Mouse (Mus musculus) liver, embryonic 15.5 days (tissue): ENCODE results near the gene Prr12. TPM values are rescaled to one million over a fixed set of nuclear protein-coding genes. Genes with fewer than 3 reads are reported as not detected.

Source experiments
- ATAC-seq: fragments of 200-750 bp; cut with Nextera tagmentation; 2 replicates; pipeline ENCODE4 v1.8.0; 2017; ENCODE audit warnings: moderate number of reproducible peaks, mild to moderate bottlenecking, moderate library complexity; ENCODE audit not compliant: insufficient read depth
- H3K27ac ChIP-seq: fragments of 300-500 bp; sonication (generic); replicated peaks from 2 replicates; pipeline ENCODE4 v1.5.1; 2015; ENCODE audit warnings: mild to moderate bottlenecking, inconsistent platforms
- H3K27me3 ChIP-seq: fragments of 300-500 bp; sonication (generic); 2 replicates; pipeline ENCODE4 v1.6.1; 2015; ENCODE audit warnings: mild to moderate bottlenecking, inconsistent platforms
- H3K36me3 ChIP-seq: fragments of 300-500 bp; sonication (generic); replicated peaks from 2 replicates; pipeline ENCODE4 v1.6.1; 2015; ENCODE audit warnings: moderate library complexity, mild to moderate bottlenecking, inconsistent platforms
- H3K4me1 ChIP-seq: fragments of 300-500 bp; sonication (generic); replicated peaks from 2 replicates; pipeline ENCODE4 v1.6.1; 2015; ENCODE audit warnings: inconsistent platforms
- H3K4me2 ChIP-seq: fragments of 300-500 bp; sonication (generic); 2 replicates; pipeline ENCODE4 v1.6.1; 2015; ENCODE audit warnings: moderate library complexity, mild to moderate bottlenecking, inconsistent platforms
- H3K4me3 ChIP-seq: fragments of 300-500 bp; sonication (generic); replicated peaks from 2 replicates; pipeline ENCODE4 v1.5.1; 2015; ENCODE audit warnings: mild to moderate bottlenecking, inconsistent platforms
- H3K9ac ChIP-seq: fragments of 300-500 bp; sonication (generic); 2 replicates; pipeline ENCODE4 v1.6.1; 2015; ENCODE audit warnings: moderate library complexity, mild to moderate bottlenecking, inconsistent platforms
- H3K9me3 ChIP-seq: fragments of 300-500 bp; sonication (generic); replicated peaks from 2 replicates; pipeline ENCODE4 v1.6.1; 2016; ENCODE audit warnings: inconsistent platforms
- WGBS: fragments of 180-500 bp; shearing (Covaris S2); methylation state at CpG from one replicate; pipeline ENCODE4 v1.1.7; 2015; ENCODE audit warnings: mixed read lengths; ENCODE audit not compliant: insufficient replicate concordance; 5-methylcytosine and 5-hydroxymethylcytosine counted together
- polyA plus RNA-seq: library from polyadenylated mRNA; unstranded; fragments of >200 nt; fragmentation: Nextera tagmentation; extraction: Ambion mirVana; gene quantifications from 2 replicates; pipeline ENCODE4 v1.2.1, GENCODE M21; 2015

Gene Prr12
- polyA plus RNA-seq, 1 experiment from 2014 or later, result 2.1 TPM

DNA sequence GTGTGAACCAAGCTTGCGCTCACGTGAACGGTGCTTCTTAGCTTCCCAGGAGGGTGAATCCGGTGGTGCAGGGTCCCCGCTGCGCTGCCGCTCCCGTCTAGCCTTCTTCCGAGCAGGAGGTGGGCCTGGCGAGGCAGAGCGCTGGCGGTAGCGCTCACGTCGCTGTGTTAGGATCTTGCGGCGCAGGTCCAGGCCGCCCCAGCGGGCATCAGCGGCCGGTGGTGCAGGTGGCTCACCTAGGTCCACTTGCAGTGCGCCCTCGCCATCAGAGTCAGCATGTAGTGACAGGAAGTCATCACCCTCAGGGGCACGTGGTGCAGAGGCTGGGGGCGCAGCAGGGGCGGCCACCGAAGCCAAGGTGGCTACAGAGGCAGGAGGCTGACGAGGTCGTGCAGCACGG is 44.8 kb downstream of the Prr12 start:
- 91% methylated on average over 30 of the region's 30 CpGs for WGBS
- Histone ChIP-seq H3K27me3 (no peaks in the 10 kb centered on the region), H3K9ac (no peak overlapping the region), H3K36me3 (peaks cover 97% of the 10 kb centered on the region), H3K9me3 (no peaks in the 10 kb centered on the region), H3K27ac (no peak overlapping the region), H3K4me1 (peaks cover 9% of the 10 kb centered on the region), H3K4me2 (no peak overlapping the region), H3K4me3 (no peak overlapping the region)
- ATAC-seq, result no peak

DNA sequence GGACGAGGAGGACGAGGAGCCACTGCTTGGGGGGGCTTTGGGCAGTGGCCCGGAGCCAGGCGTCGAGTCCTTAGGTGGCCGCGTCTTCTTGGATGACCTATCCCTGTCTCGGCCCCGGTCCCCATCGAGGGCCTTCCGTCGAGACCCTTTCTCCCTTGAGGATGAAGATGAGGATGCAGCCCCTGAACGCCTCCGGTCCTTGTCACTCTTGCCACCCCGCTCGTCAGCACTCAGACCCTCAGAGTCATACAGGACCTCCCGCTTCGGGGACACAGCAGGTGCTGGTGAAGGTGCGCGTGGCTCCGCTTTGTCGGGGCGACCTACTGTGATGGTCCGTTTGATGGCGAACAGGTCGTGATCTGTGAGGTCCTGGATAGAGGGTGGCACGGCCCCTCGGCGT is 45.5 kb downstream of the Prr12 start:
- no peak for ATAC-seq
- H3K9me3 ChIP-seq, result no peaks in the 10 kb centered on the region
- 89% methylated on average over 29 of the region's 29 CpGs for WGBS
- H3K9ac ChIP-seq, result no peak overlapping the region
- H3K4me1 ChIP-seq, result 0 out of 2 replicates have a peak, but pooled peaks cover 3% of the 10 kb centered on the region
- H3K4me2 ChIP-seq, result no peak overlapping the region
- H3K27me3 ChIP-seq, result no peaks in the 10 kb centered on the region
- H3K4me3 ChIP-seq, result no peak overlapping the region
- H3K27ac ChIP-seq, result no peak overlapping the region
- H3K36me3 ChIP-seq, result peaks cover 97% of the 10 kb centered on the region

DNA sequence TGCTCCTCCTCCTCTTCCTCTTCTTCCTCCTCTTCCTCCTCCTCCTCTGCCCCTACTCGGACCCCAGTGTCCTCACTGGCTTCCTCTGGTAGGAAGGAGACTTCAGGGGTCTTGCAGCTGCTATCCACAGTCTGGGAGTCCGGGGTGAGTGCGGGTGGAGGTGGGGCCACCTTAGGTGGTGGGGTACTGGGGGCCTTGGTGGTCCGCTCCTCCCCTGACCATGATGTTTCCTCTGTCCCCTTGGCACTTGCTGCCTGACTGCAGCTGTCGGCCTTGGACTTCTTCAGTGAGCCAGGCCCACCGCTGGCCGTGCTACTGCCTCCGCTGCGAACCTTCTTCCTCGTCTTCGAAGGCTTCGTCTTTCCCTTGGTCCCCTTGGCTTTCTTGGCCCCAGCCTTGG is 46.2 kb downstream of the Prr12 start:
- Histone ChIP-seq H3K27me3 (no peaks in the 10 kb centered on the region), H3K4me3 (no peak overlapping the region), H3K27ac (no peak overlapping the region), H3K9ac (no peak overlapping the region), H3K4me1 (peaks cover 3% of the 10 kb centered on the region; the same call in 1 of the 2 replicates), H3K9me3 (no peaks in the 10 kb centered on the region), H3K36me3 (peaks cover 97% of the 10 kb centered on the region), H3K4me2 (no peak overlapping the region)
- WGBS, result 88% methylated on average over 12 of the region's 12 CpGs
- no peak for ATAC-seq

DNA sequence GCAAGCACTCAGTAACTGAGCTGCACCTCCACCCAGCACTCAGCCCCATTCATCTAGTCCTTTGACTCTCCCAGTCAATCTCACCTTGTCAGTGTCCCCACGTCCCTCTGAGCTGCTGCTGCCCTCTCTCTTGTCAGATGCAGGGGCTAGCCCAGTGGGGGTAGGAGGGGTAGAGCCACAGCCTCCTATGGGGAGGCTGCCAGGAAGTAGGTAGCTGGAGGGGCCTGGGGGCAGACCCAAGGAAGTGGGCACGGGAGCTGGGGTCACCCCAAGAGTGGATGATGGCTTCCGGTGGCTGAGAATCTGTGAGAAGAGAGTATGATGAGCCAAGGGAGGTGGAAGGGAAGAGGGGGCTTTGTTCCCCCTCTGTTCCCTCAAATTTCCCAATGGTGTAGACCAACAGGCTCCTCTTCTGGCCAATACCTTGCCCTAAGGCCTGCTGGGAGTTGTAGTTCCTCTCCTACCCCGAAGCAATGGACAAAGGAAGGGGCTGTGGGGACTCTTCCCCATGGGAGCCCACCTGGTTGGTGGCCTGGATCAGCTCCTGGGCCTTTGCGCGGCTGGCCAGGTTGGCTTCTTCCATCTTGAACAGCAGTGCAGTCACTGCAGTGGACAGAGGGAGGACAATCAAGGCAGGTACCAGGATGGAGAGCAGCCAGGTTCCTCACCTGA is 47.2 kb downstream of the Prr12 start:
- no peak for ATAC-seq
- 75% methylated on average over 6 of the region's 6 CpGs for WGBS
- peaks cover 99% of the 10 kb centered on the region for H3K36me3 ChIP-seq

DNA sequence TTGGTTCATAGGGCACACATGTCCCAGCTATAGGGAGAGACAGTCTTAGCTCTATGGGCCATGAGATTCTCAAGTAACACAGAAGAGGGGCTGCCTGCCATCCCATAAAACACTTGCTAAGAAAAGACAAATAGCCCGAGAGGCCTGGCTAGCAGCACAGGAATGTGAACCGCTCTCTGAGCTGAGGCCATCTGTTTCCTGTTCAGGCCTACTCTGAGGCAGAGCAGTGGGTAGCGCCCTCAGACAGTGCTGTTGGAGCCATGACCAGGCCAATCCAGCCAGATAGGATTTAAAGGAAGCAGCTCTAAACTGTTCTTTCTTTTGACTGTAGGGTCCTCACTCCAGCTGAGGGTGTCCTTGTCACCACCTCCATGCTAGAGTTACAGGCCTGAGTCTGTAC is 48.1 kb downstream of the Prr12 start:
- H3K27ac ChIP-seq, result no peak overlapping the region
- H3K4me3 ChIP-seq, result no peak overlapping the region
- peaks cover 99% of the 10 kb centered on the region for H3K36me3 ChIP-seq
- no peak overlapping the region for H3K4me2 ChIP-seq
- no peak overlapping the region for H3K9ac ChIP-seq
- no peaks in the 10 kb centered on the region for H3K9me3 ChIP-seq
- ATAC-seq, result no peak
- H3K4me1 ChIP-seq, result peaks cover 15% of the 10 kb centered on the region
- WGBS, result 62% methylated on average over 3 of the region's 3 CpGs
- H3K27me3 ChIP-seq, result no peaks in the 10 kb centered on the region

More for the DNA sequence above, 47.2 kb downstream of the Prr12 start:
- peaks cover 8% of the 10 kb centered on the region; the same call in 1 of the 2 replicates for H3K4me1 ChIP-seq
- no peak overlapping the region for H3K27ac ChIP-seq
- no peaks in the 10 kb centered on the region for H3K9me3 ChIP-seq
- no peak overlapping the region for H3K9ac ChIP-seq
- H3K4me3 ChIP-seq, result no peak overlapping the region
- H3K27me3 ChIP-seq, result no peaks in the 10 kb centered on the region
- no peak overlapping the region for H3K4me2 ChIP-seq

DNA sequence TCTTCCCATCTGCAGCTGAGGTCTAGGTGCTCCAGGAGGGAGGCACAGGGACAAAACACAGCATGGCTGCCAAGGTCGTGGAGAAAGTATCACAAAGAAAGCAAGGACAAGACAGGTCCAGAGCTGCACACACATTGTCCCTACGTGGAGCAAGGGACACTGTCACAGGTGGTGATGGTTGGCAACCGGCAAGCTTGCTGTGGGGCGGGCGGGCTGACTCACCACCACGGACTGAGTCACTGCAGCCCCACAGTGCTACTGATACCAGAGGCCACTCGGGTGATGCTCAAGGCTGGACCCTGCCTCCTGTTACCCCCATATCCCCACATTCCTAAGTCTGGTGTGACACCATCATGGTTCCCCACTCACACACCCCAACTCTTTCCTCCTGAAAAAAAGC is 50.2 kb downstream of the Prr12 start:
- H3K36me3 ChIP-seq, result peaks cover 82% of the 10 kb centered on the region
- H3K27me3 ChIP-seq, result no peaks in the 10 kb centered on the region
- peaks cover 32% of the 10 kb centered on the region for H3K4me1 ChIP-seq
- no peak overlapping the region for H3K4me2 ChIP-seq
- H3K9me3 ChIP-seq, result no peaks in the 10 kb centered on the region
- no peak overlapping the region for H3K9ac ChIP-seq
- 74% methylated on average over 7 of the region's 7 CpGs for WGBS
- H3K27ac ChIP-seq, result no peak overlapping the region; the same call in 1 of the 2 replicates
- no peak overlapping the region for H3K4me3 ChIP-seq
- no peak for ATAC-seq

DNA sequence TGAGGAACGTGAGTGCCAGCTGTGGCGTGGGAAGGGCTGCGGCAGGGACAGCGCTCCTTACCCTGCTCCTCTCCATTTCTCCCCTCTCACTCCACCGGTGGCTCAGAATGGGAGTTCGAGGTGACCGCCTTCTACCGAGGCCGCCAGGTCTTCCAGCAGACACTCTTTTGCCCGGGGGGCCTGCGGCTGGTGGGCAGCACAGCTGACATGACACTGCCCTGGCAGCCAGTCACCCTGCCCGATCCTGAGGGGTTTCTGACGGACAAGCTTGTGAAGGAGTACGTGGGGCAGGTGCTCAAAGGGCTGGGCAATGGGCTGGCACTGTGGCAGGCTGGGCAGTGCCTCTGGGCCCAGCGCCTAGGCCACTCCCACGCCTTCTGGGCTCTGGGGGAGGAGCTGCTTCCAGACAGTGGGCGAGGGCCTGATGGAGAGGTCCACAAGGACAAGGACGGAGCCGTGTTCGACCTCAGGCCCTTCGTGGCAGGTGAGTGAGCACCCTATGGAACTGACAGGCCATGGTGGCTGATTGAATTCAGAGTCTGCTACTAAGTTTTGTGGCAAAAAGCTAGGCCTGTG is 52.1 kb downstream of the Prr12 start:
- Histone ChIP-seq H3K9ac (no peak overlapping the region), H3K4me3 (no peak overlapping the region), H3K36me3 (peaks cover 66% of the 10 kb centered on the region), H3K4me1 (peaks cover 42% of the 10 kb centered on the region), H3K9me3 (no peaks in the 10 kb centered on the region), H3K27me3 (no peaks in the 10 kb centered on the region), H3K27ac (peak overlapping the region; percentile 34; the same call in 1 of the 2 replicates), H3K4me2 (no peak overlapping the region)
- no peak for ATAC-seq
- WGBS, result 80% methylated on average over 21 of the region's 21 CpGs

DNA sequence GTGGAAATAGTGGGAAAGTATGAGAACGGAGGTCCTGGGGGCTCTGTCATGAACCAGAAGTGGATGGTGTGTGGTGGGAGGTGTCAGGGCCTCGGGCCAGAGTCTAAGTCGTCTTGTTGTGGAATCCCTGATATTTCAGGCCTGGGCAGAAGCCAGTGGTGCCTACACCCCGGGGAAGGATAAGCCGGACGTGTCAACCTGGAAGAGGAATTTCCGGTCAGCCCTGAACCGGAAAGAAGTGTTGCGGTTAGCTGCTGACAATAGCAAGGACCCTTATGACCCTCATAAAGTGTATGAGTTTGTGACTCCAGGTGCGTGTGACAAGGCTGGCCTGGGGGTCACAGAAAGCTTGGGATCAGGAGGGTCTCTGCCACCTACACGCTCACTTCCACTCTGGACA is 52.9 kb downstream of the Prr12 start:
- no peak overlapping the region for H3K9ac ChIP-seq
- H3K36me3 ChIP-seq, result peaks cover 64% of the 10 kb centered on the region
- 77% methylated on average over 11 of the region's 11 CpGs for whole genome bisulfite sequencing
- H3K9me3 ChIP-seq, result no peaks in the 10 kb centered on the region
- H3K27me3 ChIP-seq, result no peaks in the 10 kb centered on the region
- no peak for ATAC-seq
- no peak overlapping the region for H3K27ac ChIP-seq
- peak overlapping the region; percentile 92 for H3K4me2 ChIP-seq
- peak overlapping the region; percentile 21; the same call in 1 of the 2 replicates for H3K4me3 ChIP-seq
- H3K4me1 ChIP-seq, result peaks cover 43% of the 10 kb centered on the region

DNA sequence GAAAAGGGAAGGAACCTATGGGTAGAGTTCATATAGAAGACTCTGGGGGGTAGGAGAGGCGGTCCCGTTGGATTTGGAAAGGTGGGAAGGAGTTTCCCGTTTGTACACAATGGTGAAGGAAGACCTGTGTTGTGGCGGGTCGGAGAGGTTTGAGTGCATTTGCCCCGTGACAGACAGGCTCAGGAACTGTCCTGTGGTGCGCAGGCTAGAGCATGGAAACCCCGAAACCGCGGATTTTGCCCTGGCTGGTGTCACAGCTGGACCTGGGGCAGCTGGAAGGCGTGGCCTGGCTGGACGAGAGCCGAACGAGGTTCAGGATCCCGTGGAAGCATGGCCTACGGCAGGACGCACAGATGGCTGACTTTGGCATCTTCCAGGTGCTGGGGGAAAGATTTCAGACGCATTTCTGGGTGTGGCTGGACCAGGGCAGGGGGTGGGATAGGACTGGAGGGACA is 54.2 kb downstream of the Prr12 start, which contains the start of gene Bcl2l12:
Gene Bcl2l12 (minus strand): TSS at position 212 of the 455 bp plus-strand sequence.
- H3K9ac ChIP-seq, result peak within 1 kb of the TSS; percentile 76
- peaks cover 43% of the 10 kb centered on the region for H3K4me1 ChIP-seq
- under 1% methylated on average over 18 of the region's 18 CpGs for WGBS
- peak within 1 kb of the TSS; percentile 92 for H3K4me2 ChIP-seq
- peak within 1 kb of the TSS; percentile 93 for H3K27ac ChIP-seq
- H3K9me3 ChIP-seq, result no peaks in the 10 kb centered on the region
- peak within 1 kb of the TSS; percentile 67 for H3K4me3 ChIP-seq
- no peaks in the 10 kb centered on the region for H3K27me3 ChIP-seq
- H3K36me3 ChIP-seq, result peaks cover 64% of the 10 kb centered on the region
- no peak for ATAC-seq

DNA sequence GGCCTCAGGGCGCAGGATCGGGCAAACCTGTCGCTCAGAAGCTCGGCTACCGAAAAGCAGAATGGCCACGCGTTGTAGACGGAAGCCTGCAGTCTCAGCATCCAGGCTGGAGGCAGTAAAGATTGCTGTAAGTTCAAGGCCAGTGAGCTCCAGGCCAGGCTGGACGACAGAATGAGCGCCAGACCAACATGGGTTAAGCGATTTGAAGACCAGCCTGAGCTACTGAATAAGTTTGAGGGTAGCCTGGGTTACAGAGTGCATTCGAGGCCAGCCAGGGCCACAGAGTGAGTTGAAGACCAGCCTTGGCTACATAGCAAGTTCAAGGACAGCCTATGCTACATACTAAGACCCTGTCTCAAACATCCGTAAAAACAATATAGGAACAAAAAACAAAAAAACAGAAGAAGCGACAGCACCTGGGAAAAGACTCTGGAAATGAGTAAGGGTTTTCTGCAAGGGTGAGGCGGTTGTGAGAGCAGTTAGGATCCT is 54.7 kb downstream of the Prr12 start:
- under 1% methylated on average over 15 of the region's 15 CpGs for WGBS
- H3K36me3 ChIP-seq, result peaks cover 64% of the 10 kb centered on the region

DNA sequence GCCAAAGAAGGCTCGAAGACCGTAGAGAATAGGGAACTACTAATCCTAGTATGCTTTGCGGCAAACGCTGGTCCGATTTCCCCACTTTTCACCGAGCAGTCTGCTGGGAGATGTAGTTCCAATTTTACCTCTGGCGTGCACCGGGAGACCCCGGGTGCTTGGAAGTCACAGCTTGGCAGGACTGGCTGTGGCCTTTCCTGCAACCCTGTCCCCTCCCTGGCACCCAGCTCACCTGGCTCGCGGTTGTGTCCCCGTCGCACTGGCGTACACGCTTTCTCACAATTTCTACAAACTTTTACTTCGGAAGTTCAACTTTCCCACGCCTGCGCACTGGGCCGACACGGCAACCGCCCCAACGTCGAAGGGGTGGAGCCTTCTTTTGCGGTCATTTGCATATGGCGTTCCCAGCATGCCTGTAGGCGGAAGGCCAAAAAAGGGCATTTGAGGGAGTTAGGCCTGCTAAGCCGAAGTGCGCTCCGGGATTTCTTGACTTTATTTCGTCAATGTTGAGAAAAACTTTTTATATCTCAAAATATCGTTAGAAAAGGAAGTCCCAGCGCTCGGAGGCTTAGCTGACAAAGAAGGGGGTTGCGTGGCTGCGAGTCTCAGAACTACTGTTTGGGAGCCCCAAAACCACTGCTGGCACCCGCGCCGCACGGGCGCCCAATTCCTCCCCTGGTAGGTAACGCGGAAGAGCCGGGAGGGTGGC is 55.3 kb downstream of the Prr12 start, which contains the start of gene Irf3:
Gene Irf3 (plus strand): TSS at position 418 of the 709 bp plus-strand sequence.
- no peaks in the 10 kb centered on the region for H3K9me3 ChIP-seq
- H3K4me3 ChIP-seq, result peak within 1 kb of the TSS; percentile 67
- peaks cover 43% of the 10 kb centered on the region for H3K4me1 ChIP-seq
- under 1% methylated on average over 43 of the region's 43 CpGs for WGBS
- peak within 1 kb of the TSS; percentile 93 for H3K27ac ChIP-seq
- H3K27me3 ChIP-seq, result no peaks in the 10 kb centered on the region
- H3K9ac ChIP-seq, result peak within 1 kb of the TSS; percentile 76
- H3K4me2 ChIP-seq, result peak within 1 kb of the TSS; percentile 92
- ATAC-seq, result peak; percentile 91
- peaks cover 64% of the 10 kb centered on the region for H3K36me3 ChIP-seq

More for the DNA sequence above, 54.7 kb downstream of the Prr12 start:
- peak; percentile 2; the same call in 1 of the 2 replicates for ATAC-seq
- H3K27ac ChIP-seq, result peak overlapping the region; percentile 93
- H3K9ac ChIP-seq, result peak overlapping the region; percentile 76
- H3K4me3 ChIP-seq, result peak overlapping the region; percentile 67
- peaks cover 43% of the 10 kb centered on the region for H3K4me1 ChIP-seq
- H3K4me2 ChIP-seq, result peak overlapping the region; percentile 92
- H3K27me3 ChIP-seq, result no peaks in the 10 kb centered on the region
- no peaks in the 10 kb centered on the region for H3K9me3 ChIP-seq
